Mouse (Mus musculus) left cerebral cortex, adult 9 months (tissue): ENCODE data around the gene Unc119.

Experiments used
- DNase-seq, 2 experiments: peaks; one replicate each; pipeline ENCODE4 v3.0.0; 2022; ENCODE audit warnings: low spot score in 2 of 2

Gene Unc119

GRCm38 (mm10) chr11:78343381-78344327, at the start of gene Unc119:
Gene Unc119, plus strand, starts transcription at chr11:78343482.
- peak in 1 of 2 experiments; percentile 58 for DNase-seq

DNA sequence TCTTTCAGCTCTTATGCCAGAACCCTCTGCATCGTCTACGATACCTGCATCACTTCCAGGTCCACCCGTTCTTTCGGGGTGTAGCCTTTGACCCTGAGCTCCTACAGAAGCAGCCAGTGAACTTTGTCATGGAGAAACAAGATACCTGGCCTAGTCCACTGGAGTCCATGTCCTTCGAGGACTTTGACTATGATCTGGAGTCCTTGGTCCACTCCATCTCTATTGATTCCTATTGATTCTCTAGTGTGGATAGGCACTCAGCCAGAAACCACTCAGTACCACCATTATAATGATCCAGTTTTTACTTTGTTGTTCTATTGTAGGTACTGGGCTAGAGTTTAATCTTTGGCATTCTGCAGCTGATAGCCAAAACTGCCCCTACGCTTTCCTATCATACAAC, 48.7 kb upstream of the Unc119 start:
- DNase-seq: no peak

DNA sequence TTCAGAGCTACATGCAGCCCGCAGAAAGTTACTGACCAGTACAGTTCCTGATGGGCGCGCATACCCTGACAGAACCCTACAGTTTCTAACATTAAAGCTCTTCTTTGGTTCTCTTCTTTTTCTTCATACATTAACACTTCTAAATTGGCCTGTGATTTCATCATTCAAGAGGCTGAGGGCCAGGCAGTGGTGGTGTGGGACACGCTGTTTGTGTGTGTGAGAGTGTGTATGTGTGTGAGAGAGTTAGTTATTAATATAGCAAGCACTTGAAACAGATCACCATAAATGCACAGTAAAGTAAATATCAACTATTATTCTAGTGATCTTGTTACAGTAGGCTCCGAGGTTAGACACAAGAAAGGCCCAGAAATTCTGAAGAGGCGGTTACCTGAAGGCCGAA, 42.4 kb upstream of the Unc119 start:
- DNase-seq: no peak

GRCm38 (mm10) chr11:78301357-78302084, 41.8 kb upstream of the Unc119 start, which contains the start of gene Spag5:
Gene Spag5, plus strand, starts transcription at chr11:78301529.
- DNase-seq: peak; percentile 75 to 90

- DNase-seq: no peak
These were observed 38.0 kb upstream of the Unc119 start for GRCm38 (mm10) chr11:78305272-78305671.

GRCm38 (mm10) chr11:78310861-78311511, 32.3 kb upstream of the Unc119 start:
- DNase-seq: no peak

DNA sequence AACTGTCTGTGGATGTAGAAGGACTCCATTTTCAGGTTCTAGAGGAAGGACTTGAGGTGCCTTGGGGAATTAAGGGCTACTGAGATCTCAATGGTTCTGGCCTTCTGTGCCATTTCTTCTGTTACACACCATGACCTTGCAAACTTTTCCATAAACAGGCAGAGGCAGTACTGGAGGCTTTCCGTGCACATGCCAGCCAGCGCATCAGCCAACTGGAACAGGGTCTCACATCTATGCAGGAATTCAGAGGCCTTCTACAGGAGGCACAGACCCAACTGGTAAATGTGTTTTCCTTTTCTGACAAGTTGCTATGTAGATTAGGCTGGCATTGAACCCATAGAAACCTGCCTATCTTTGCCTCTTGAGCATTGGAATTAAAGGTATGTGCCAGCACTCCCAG, 29.6 kb upstream of the Unc119 start:
- no peak for DNase-seq

- DNase-seq: no peak
These were observed 24.9 kb upstream of the Unc119 start for GRCm38 (mm10) chr11:78318411-78318810.

GRCm38 (mm10) chr11:78322076-78322831, 21.0 kb upstream of the Unc119 start:
- DNase-seq: peak in 1 of 2 experiments; percentile 44

GRCm38 (mm10) chr11:78322860-78323259, 20.4 kb upstream of the Unc119 start, which contains the start of gene Aldoc:
Gene Aldoc, plus strand, starts transcription at chr11:78322968.
- DNase-seq: peak; percentile 73 to 84

DNA sequence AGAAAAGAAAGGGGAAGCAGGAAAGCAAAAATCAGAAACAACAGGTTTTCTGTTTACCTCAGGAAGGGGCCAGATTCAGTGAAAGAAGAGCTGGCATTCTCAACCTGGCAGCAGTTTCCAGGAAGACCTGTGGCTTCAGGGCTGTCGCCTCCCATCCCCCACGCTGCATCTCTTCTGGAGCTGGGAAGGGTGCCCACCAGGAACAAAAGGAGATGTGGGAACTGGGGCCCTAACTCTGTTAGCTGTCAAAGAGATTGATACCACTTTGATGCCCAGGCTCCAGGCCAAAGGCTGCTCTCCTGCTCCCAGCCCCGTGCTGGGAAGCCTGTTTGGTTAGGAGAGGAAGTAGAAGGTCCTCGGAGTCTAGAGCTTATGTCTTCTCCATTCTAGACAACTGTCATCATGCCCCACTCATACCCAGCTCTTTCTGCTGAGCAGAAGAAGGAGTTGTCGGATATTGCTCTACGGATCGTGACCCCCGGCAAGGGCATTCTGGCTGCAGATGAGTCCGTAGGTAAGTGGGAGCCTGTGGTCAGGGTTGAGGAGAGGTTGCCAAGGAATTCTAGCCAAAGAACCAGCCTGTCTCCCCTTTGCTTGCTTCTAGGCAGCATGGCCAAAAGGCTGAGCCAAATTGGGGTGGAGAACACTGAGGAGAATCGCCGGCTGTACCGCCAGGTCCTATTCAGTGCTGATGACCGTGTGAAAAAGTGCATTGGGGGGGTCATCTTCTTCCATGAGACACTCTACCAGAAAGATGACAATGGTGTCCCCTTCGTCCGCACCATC, 19.1 kb upstream of the Unc119 start:
- DNase-seq: no peak

- DNase-seq: no peak
These were observed 18.3 kb upstream of the Unc119 start for GRCm38 (mm10) chr11:78324965-78325364.

DNA sequence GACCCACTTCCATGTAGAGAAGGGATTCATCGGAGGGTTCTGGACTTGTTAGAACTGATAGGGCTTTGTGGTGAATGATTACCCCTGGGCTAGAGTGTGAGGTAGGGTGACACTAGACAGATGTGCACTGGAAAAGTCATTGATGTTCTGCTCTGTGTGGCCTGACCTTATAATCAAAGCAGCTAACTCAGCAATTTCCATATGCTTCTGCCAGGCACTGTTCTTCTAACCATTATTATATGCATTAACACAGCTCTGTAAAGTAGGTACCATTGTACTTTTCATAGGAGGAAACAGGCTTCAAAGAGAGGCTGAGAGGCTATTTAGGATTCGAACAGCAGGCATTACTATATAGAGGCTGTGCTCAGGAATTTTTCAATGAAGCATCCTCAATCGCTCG, 16.1 kb upstream of the Unc119 start:
- DNase-seq: no peak

DNA sequence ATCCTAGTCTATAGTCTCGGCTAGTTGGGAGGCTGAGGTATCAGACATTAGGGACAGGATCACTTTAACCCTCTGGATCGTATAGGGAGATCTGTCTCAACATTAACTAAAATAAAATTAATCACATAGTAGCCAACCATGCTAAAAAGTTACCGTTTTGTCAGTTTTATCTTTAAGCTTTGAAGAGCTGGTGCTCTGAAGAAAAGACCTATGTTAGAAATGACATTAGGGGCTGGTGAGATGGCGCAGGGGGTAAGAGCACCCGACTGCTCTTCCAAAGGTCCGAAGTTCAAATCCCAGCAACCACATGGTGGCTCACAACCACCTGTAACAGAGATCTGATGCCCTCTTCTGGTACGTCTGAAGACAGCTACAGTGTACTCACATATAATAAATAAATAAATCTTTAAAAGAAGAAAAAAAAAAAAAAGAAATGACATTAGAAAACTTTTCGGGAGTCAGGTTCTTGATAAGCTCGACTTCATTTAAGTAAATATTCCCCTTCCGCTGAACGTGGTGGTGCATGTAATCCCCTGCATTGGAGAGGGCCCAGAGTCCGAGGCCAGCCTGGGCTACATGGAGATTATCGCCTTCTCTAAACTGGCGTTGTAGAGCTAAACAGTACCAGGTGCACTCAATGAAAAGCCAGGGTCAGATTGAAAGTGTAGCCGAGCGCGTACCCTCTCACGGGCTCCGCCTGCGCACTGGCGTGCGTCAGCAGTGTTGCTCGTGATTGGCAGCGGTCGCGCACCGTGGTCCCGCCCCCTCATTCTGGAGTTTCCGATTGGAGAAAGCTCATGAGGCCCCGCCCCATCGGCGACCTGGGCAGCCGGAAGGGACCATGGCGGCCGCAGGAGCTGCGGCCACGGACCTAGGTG, 15.4 kb upstream of the Unc119 start, which contains the start of gene Pigs:
Gene Pigs, plus strand, starts transcription at position 782 of the 878 bp plus-strand sequence.
- DNase-seq: peak; percentile 78 to 95

GRCm38 (mm10) chr11:78328512-78329056, 14.7 kb upstream of the Unc119 start:
- DNase-seq: no peak

DNA sequence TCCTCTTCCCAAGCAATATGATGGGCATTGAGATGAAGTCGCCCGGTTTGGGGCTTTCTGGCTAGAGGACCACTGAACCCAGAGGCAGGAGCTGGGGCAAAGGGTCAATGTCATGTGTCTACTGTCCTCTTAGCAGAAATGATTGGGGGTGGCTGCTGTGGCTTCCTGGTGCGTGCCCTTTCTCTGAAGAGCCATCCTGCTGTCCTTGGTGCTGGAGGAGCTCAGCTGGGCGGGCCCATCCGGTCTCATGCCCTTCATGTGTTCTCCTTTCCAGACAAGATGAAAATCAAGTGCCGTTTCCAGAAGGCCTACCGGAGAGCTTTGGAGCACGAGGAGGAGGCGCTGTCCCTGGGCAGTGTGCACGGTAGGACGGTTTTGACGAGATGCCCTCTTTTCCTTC, 10.6 kb upstream of the Unc119 start:
- no peak for DNase-seq

GRCm38 (mm10) chr11:78333992-78334391, 9.3 kb upstream of the Unc119 start:
- no peak for DNase-seq

- no peak for DNase-seq
These were observed 6.2 kb upstream of the Unc119 start for GRCm38 (mm10) chr11:78337040-78337439.

- DNase-seq: no peak
These were observed 1.6 kb upstream of the Unc119 start for GRCm38 (mm10) chr11:78341702-78342101.
